Mouse (Mus musculus) spleen, postnatal 10 days (tissue): ENCODE measurements around the gene Nt5dc2.

Source experiments
- DNase-seq, 2 experiments: peaks; one replicate each; pipeline ENCODE4 v3.0.0; 2021 to 2022; ENCODE audit warnings: low spot score in 2 of 2

The Nt5dc2 gene

GRCm38 (mm10) chr14:31134015-31135000 is 3.5 kb downstream of the Nt5dc2 start:
- DNase-seq: peak in 1 of 2 experiments; percentile 11

GRCm38 (mm10) chr14:31135495-31136410 is 4.9 kb downstream of the Nt5dc2 start:
- DNase-seq: peak in 1 of 2 experiments; percentile 12

GRCm38 (mm10) chr14:31136411-31137280 is 5.8 kb downstream of the Nt5dc2 start:
- peak in 1 of 2 experiments; percentile 14 for DNase-seq

- no peak for DNase-seq
Measured at GRCm38 (mm10) chr14:31137281-31137595, 6.4 kb downstream of the Nt5dc2 start.

- no peak for DNase-seq
Measured at GRCm38 (mm10) chr14:31137791-31138190, 6.9 kb downstream of the Nt5dc2 start.

GRCm38 (mm10) chr14:31138219-31138896 is 7.5 kb downstream of the Nt5dc2 start:
- DNase-seq: no peak

GRCm38 (mm10) chr14:31138897-31139429 is 8.1 kb downstream of the Nt5dc2 start:
- DNase-seq: no peak

- DNase-seq: no peak
Measured at GRCm38 (mm10) chr14:31139666-31140065, 8.8 kb downstream of the Nt5dc2 start.

- no peak for DNase-seq
Measured at GRCm38 (mm10) chr14:31140141-31140540, 9.3 kb downstream of the Nt5dc2 start.

GRCm38 (mm10) chr14:31141011-31141410 is 10.2 kb downstream of the Nt5dc2 start:
- DNase-seq: no peak

- DNase-seq: no peak
Measured at GRCm38 (mm10) chr14:31145694-31146093, 14.8 kb downstream of the Nt5dc2 start.

- no peak for DNase-seq
Measured at GRCm38 (mm10) chr14:31160196-31161150, 29.6 kb downstream of the Nt5dc2 start.

GRCm38 (mm10) chr14:31161191-31161590 is 30.3 kb downstream of the Nt5dc2 start:
- no peak for DNase-seq

- no peak for DNase-seq
Measured at GRCm38 (mm10) chr14:31161638-31162037, 30.8 kb downstream of the Nt5dc2 start.

- DNase-seq: no peak
Measured at GRCm38 (mm10) chr14:31164067-31164466, 33.2 kb downstream of the Nt5dc2 start.

GRCm38 (mm10) chr14:31165010-31165409 is 34.2 kb downstream of the Nt5dc2 start:
- DNase-seq: no peak

- no peak for DNase-seq
Measured at GRCm38 (mm10) chr14:31165458-31165857, 34.6 kb downstream of the Nt5dc2 start.

- no peak for DNase-seq
Measured at GRCm38 (mm10) chr14:31165991-31166630, 35.3 kb downstream of the Nt5dc2 start.

- no peak for DNase-seq
Measured at GRCm38 (mm10) chr14:31166827-31167226, 36.0 kb downstream of the Nt5dc2 start.
